Mouse (Mus musculus): ENCODE data around the gene Olfr77. TPM values are rescaled to one million over a fixed set of nuclear protein-coding genes. Genes with fewer than 3 reads are reported as not detected.

Olfr77 gene
- 0.17 and 0.19 TPM in 2 replicates for polyA plus RNA-seq (2014; fragmentation: Nextera tagmentation; extraction: Ambion mirVana)

DNA sequence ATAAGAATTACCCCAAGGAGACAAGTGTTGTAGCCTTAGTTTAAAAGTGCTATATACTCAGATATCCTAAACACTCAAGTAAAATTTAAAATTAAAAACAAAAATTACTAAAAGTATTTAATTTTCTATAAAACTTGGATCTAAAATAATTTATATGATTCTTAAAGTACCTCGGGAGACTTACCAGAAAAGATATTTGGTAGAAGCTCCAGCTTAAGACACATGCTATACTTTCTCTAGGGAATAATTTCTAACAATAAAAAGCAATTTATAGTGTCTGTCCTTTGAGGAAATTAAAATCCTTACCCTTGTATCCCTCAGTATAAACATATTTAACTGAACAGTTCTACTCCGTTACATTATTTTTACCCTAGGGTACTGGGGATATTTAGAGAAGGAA lies at the start of gene Olfr77:
Olfr77 (plus strand) TSS at position 301 of the 400 bp plus-strand sequence.
- H3K9ac ChIP-seq = no peak within 1 kb of the TSS
- H3K4me1 ChIP-seq (replicated peaks; ENCODE audit: control insufficient read depth, insufficient read depth, low read length) = no peaks in the 10 kb centered on the region
- no peak within 1 kb of the TSS for H3K4me3 ChIP-seq (replicated peaks; ENCODE audit: low read length)
- no peak within 1 kb of the TSS for H3K27ac ChIP-seq
- H3K4me2 ChIP-seq (replicated peaks) = no peak within 1 kb of the TSS
- no peaks in the 10 kb centered on the region for H3K36me3 ChIP-seq (replicated peaks; ENCODE audit: control insufficient read depth, insufficient read depth)
- ATAC-seq (ENCODE audit: low FRiP score) = no peak
- no peak for DNase-seq (ENCODE audit: low spot score)
- peaks cover 11% of the 10 kb centered on the region; the same call in 1 of the 2 replicates for H3K9me3 ChIP-seq (ENCODE audit: control insufficient read depth, low read length)
- H3K27me3 ChIP-seq (ENCODE audit: control insufficient read depth, insufficient read depth, low read length) = no peaks in the 10 kb centered on the region
- 92% methylated on average over 2 of the region's 2 CpGs for WGBS

DNA sequence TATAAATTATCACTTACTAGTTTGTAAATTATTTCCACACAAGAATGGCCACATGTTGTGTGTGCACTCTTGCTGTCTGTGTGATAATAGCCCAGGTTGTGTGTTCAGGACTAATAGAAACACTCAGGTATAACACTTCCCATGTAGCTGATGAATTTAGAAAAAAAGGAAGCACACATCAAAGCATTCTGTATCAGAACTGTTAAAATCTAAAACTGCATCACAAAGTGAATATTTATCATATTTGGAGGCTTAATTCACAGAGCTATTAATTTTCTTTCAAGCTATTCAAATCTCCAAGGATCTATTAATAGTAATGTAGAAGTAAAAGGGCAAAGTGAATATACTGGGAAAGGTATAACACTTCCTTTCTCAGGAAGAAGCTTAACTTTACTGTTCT lies 28.8 kb upstream of the Olfr77 start, which contains the start of gene Olfr862:
Olfr862 (minus strand) TSS at position 101 of the 400 bp plus-strand sequence.
- no peak within 1 kb of the TSS for H3K4me2 ChIP-seq (replicated peaks)
- no peak for ATAC-seq (ENCODE audit: low FRiP score)

DNA sequence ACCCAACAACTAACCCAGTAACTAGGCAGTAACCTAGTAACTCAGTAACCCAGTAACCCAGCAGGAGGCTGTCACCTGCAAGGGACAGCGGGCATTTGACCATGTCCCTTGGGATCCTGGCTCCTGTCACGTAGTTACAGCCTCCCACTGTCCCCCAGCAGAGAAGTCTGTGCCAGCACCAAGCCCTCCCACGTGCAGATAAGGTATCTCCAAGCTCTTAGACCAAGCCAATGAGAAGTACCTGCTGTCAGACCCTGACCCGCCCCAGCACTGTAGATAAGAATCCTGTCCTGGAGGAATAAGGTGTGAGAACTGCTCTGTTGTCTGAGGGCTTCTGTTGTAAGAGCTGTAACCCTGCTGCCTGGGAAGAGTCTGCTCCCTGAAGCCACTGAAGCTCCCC lies 5.5 kb upstream of the Olfr77 start:
- 65% methylated on average over 4 of the region's 4 CpGs for WGBS
- peaks cover 21% of the 10 kb centered on the region; the same call in 1 of the 2 replicates for H3K9me3 ChIP-seq (ENCODE audit: control insufficient read depth, low read length)
- H3K4me1 ChIP-seq (replicated peaks; ENCODE audit: control insufficient read depth, insufficient read depth, low read length) = no peaks in the 10 kb centered on the region
- DNase-seq (ENCODE audit: low spot score) = no peak
- no peaks in the 10 kb centered on the region for H3K36me3 ChIP-seq (replicated peaks; ENCODE audit: control insufficient read depth, insufficient read depth)
- no peak overlapping the region for H3K27ac ChIP-seq
- H3K4me3 ChIP-seq (replicated peaks; ENCODE audit: low read length) = no peak overlapping the region
- H3K27me3 ChIP-seq (ENCODE audit: control insufficient read depth, insufficient read depth, low read length) = no peaks in the 10 kb centered on the region
- no peak overlapping the region for H3K9ac ChIP-seq
- ATAC-seq (ENCODE audit: low FRiP score) = no peak
- no peak overlapping the region for H3K4me2 ChIP-seq (replicated peaks)

More for the DNA sequence above, 28.8 kb upstream of the Olfr77 start, which contains the start of gene Olfr862:
- Histone ChIP-seq H3K36me3 (replicated peaks; ENCODE audit: control insufficient read depth, insufficient read depth) (no peaks in the 10 kb centered on the region), H3K4me1 (replicated peaks; ENCODE audit: control insufficient read depth, insufficient read depth, low read length) (no peaks in the 10 kb centered on the region), H3K9me3 (ENCODE audit: control insufficient read depth, low read length) (peaks cover 33% of the 10 kb centered on the region; the same call in 1 of the 2 replicates), H3K9ac (no peak within 1 kb of the TSS), H3K27ac (no peak within 1 kb of the TSS), H3K27me3 (ENCODE audit: control insufficient read depth, insufficient read depth, low read length) (no peaks in the 10 kb centered on the region), H3K4me3 (replicated peaks; ENCODE audit: low read length) (no peak within 1 kb of the TSS)
- no peak for DNase-seq (ENCODE audit: low spot score)

Other genes starting within 250 kb of the Olfr77 start
- not detected in 2 replicates for gene Olfr857, start 207.4 kb upstream of the Olfr77 start, polyA plus RNA-seq (2014; fragmentation: Nextera tagmentation; extraction: Ambion mirVana)
- not detected in 2 replicates for gene Olfr58, start 136.6 kb upstream of the Olfr77 start, polyA plus RNA-seq (2014; fragmentation: Nextera tagmentation; extraction: Ambion mirVana)
- not detected in 2 replicates for gene Olfr859, start 112.0 kb upstream of the Olfr77 start, polyA plus RNA-seq (2014; fragmentation: Nextera tagmentation; extraction: Ambion mirVana)
- gene Olfr860, start 67.1 kb upstream of the Olfr77 start, polyA plus RNA-seq (2014; fragmentation: Nextera tagmentation; extraction: Ambion mirVana) = not detected in 2 replicates
- gene Olfr862, start 28.9 kb upstream of the Olfr77 start, polyA plus RNA-seq (2014; fragmentation: Nextera tagmentation; extraction: Ambion mirVana) = not detected in 2 replicates
- gene Olfr866, start 111.2 kb downstream of the Olfr77 start, polyA plus RNA-seq (2014; fragmentation: Nextera tagmentation; extraction: Ambion mirVana) = not detected in 2 replicates
- gene Olfr867, start 140.7 kb downstream of the Olfr77 start, polyA plus RNA-seq (2014; fragmentation: Nextera tagmentation; extraction: Ambion mirVana) = not detected in 2 replicates
- gene Olfr868, start 181.8 kb downstream of the Olfr77 start, polyA plus RNA-seq (2014; fragmentation: Nextera tagmentation; extraction: Ambion mirVana) = not detected in 2 replicates
- gene Olfr869, start 212.1 kb downstream of the Olfr77 start, polyA plus RNA-seq (2014; fragmentation: Nextera tagmentation; extraction: Ambion mirVana) = not detected in 2 replicates